Mouse (Mus musculus) stomach, postnatal 0 days (tissue): Measurements from ENCODE around the gene Eif2s1.

Experiments
- CTCF ChIP-seq: IDR thresholded peaks from 2 replicates; pipeline ENCODE4 v1.5.1; 2016; ENCODE audit warnings: antibody characterized with exemption, low read depth, mild to moderate bottlenecking, moderate library complexity
- EP300 ChIP-seq: optimal IDR thresholded peaks from 2 replicates; pipeline ENCODE3; 2016; ENCODE audit warnings: antibody characterized with exemption

- TF ChIP-seq CTCF, result no peak
- TF ChIP-seq EP300, result no peak
Observed at GRCm38 (mm10) chr12:78936494-78936893, 74.9 kb downstream of the Eif2s1 start.
